Mouse (Mus musculus) lung, postnatal 0 days (tissue): ENCODE results near the gene Col1a1.

ENCODE experiments used
- CTCF ChIP-seq: IDR thresholded peaks from 2 replicates; pipeline ENCODE4 v1.5.1; 2016; ENCODE audit warnings: antibody characterized with exemption, mild to moderate bottlenecking
- EP300 ChIP-seq: IDR thresholded peaks from 2 replicates; pipeline ENCODE4 v1.6.1; 2016; ENCODE audit warnings: antibody characterized with exemption, mild to moderate bottlenecking, control low read depth

DNA sequence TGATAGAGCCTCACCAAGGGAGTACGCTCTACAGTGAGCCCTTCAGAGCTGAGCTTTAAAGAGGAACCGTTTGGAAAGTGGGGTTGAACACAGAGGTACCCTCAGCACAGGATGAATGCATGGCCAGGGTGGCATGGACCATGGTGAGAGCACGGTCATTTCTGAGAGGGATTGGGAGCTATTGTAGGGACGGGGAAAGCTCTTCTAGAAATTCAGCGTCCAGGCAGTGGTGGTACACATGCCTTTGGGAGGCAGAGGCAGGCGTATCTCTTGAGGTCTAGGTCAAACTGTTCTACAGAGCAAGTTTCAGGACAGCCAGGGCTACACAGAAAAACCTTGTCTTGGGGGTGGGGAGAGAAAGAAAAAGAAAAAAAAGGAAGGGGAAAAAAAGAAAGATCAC lies 61.0 kb downstream of the Col1a1 start:
- TF ChIP-seq CTCF = no peak
- TF ChIP-seq EP300 = no peak
